Mouse (Mus musculus) gastrocnemius, adult 8-10 months (tissue): ENCODE measurements around the gene Plekha1. TPM values are rescaled to one million over a fixed set of nuclear protein-coding genes. Genes with fewer than 3 reads are reported as not detected.

Source experiments
- DNase-seq, 2 experiments: peaks; one replicate each; pipeline ENCODE4 v3.0.0; 2022; ENCODE audit warnings: low spot score in 2 of 2
- total RNA-seq, 4 experiments: library from RNA; stranded (reverse); gene quantifications; 2 replicates each; pipeline ENCODE4 v1.2.4; 2022

The Plekha1 gene
- total RNA-seq, 4 experiments from 2014 or later: 25.3 to 34.4 (median 28.3) TPM

- DNase-seq: no peak
These were observed 52.7 kb downstream of the Plekha1 start for GRCm38 (mm10) chr7:130918260-130918659.

GRCm38 (mm10) chr7:130922981-130923731, 57.6 kb downstream of the Plekha1 start:
- DNase-seq: no peak

DNA sequence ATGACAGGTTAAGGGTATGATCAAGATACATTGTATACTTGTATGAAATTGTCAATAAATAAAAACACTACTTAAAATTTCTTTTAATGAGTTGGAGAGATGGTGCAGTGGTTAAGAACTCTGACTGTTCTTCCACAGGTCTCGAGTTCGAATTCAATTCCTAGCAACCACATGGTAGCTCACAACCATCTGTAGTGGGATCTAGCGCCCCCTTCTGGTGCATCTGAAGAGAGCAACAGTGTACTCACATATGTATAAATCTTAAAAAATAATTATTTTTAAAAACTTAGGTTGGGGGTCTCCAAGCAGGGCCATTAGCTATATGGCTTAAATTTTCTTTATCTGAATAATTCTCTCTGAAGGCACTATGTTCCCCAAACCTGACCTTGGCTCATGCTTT, 64.8 kb downstream of the Plekha1 start:
- DNase-seq: no peak

GRCm38 (mm10) chr7:130932921-130933320, 67.4 kb downstream of the Plekha1 start:
- DNase-seq: no peak

DNA sequence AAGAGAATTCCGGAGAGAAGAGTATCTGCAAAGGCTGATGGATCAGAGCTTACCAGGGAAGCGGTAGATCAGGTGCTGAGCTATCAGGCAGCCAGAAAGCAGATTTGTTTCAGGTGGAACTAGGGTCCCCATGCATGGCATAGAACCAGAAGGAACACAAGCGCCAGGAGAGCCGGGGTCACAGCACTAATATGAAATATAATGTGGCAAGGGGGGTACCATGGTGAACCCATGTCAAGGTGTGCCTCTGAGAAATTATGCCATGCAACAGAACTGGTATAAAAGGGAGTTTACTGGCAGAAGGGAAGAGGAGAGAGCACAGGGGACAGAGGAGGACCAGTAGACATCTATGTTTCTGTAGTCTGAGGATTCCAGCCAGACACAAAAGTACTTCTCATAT, 69.1 kb downstream of the Plekha1 start:
- no peak for DNase-seq

DNA sequence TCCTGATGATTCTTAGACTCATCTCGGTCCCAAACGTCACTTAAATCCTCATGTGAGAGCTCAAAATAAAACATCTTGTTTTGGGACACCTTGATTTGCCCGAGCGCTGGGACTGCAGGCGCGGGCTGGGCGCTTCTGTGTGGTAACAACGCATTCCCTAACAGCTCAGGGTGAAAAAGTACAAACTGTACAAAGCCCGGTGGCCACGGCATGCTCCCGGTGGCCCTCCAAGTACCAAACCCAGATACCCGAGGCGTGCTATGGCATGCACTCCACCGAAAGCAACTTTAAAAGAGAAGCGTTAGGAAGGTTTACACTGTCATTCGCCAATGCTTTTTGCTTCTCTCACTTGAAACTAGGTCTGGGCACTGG, 69.9 kb downstream of the Plekha1 start:
- DNase-seq: no peak

GRCm38 (mm10) chr7:130935793-130936471, 70.4 kb downstream of the Plekha1 start, which contains the start of gene Htra1:
Gene Htra1 (plus strand): TSS chr7:130936111.
- peak; percentile 76 for DNase-seq

GRCm38 (mm10) chr7:130936472-130936951, 71.0 kb downstream of the Plekha1 start:
- peak; percentile 42 to 58 for DNase-seq

GRCm38 (mm10) chr7:130937266-130937841, 71.8 kb downstream of the Plekha1 start:
- no peak for DNase-seq

- no peak for DNase-seq
These were observed 72.4 kb downstream of the Plekha1 start for GRCm38 (mm10) chr7:130938005-130938404.

GRCm38 (mm10) chr7:130938896-130939295, 73.3 kb downstream of the Plekha1 start:
- no peak for DNase-seq

DNA sequence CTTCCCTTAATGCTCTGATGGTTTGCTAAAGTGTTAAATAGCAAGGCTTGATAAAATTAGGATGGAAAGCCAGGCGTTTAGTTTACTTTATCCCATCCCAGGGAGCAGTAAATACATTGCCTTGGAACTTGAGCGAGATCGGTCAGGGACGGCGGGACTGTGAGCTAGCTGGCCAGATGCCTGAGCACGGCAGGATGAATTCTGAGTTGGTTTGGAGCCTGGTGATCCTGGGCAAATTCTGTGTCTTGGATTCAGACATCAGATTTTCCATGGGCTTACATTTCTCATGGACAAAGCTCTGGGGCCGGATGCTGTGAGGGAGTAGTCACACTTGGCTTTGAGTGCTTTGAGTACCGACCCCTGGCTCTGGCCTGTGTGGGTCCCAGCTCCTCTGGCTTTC, 75.2 kb downstream of the Plekha1 start:
- no peak for DNase-seq

DNA sequence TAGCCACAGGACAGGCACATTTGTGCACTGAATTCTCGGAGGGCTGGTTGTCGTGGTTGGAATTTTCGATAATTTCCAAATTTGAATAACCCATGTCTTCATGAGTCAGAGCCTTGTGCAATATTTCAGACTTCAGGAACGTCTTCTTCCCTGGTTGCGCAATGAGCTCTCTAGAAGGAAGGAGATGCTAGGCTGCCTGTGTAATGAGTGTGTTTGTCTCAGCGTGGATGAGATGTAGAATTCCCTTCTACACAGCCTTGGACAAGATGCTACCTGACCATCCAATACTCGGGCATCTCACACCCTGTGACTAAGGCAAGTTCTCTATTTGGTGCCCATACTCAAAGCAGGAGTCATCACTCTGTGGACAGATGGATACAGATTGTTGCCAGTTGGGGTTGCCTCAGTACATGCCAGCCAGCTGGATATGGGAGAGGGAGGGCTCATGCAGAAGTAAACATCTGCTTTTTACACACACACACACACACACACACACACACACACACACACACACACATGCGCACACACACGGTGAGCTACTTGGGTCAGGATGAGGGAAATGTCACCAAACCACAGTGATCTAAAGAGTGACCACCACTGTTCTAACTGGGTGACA, 77.8 kb downstream of the Plekha1 start:
- DNase-seq: no peak

DNA sequence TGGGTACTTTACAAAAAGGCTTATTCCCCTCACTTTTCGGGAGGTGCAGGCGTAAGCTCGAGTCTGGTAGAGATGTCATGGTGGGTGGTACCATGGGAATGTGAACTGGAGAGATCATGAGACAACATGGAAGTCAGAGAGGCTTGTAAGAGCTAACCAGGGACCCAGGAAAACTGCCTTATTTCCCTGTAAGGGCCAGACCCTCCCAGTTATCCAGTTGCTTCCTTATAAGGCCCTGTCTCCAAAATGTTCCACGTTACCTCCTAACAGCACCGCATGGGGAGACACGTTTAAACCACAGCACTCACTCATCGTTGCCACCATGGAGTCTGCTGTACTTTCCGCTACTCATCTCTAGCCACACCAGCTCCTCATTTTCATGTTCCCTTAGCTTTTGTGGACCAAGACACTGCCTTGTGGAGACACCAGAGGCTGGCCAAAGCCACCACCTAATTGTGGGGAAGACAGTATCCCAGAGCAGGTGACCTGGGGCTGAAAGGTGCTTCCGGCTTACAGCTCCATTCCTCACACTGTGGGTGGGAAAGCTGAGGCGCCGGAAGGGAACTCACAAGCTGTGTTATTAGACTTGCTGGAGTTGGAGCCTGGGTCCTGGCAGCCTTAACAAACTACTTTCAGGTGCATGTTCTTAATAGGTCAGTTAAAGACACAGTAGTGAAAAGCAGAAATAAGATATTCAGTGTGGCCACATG, 79.4 kb downstream of the Plekha1 start:
- no peak for DNase-seq

GRCm38 (mm10) chr7:130945730-130946129, 80.2 kb downstream of the Plekha1 start:
- no peak for DNase-seq

DNA sequence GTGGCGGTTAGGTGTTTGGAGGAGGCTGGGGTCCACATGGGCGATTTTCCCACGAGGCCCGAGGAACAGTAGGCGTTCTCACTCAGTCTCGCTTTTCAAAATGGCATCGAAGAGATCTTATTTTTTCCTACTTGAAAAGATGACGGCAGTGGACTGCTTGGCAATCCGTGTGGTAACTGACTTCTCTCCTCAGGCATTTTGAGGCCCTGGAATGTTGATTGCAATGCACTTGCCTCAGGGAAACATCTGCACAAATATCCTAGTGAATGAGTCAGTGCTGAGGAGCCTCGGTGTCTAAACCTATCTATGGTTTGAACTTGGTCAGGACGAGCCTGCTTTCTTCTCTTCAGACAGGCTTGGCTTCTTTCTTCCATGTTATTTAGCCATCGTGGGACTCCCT, 80.7 kb downstream of the Plekha1 start:
- no peak for DNase-seq

DNA sequence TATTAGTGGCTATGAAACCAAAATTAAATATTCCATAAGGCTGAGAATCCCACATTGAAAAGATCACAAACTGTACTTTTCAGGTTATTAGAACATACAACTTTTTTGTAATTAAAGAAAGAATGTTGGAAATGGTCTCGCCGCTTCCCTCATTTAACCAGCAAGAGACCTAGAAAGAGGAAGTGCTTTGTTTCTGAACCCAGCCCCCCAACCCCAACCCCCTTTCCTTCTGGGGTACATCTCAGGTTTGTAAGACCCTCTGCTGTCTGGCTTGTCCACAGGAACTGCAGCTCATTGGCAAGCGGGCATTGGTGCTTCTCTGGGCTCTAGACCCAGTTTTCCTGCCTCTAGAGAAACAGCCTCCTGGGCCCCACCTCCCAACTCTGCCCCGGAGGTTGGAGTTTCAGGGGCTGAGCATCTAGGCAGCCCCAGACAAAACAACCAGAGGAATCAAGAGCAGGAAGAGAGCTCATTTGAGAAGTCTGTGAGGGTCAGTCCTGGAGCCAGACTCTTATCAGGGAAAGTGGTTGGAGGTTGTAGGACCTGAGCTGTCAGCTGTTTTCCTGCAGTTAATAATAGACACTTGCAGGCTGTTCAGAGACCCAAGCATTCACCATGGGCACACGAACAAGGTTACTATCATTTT, 83.1 kb downstream of the Plekha1 start:
- no peak for DNase-seq

DNA sequence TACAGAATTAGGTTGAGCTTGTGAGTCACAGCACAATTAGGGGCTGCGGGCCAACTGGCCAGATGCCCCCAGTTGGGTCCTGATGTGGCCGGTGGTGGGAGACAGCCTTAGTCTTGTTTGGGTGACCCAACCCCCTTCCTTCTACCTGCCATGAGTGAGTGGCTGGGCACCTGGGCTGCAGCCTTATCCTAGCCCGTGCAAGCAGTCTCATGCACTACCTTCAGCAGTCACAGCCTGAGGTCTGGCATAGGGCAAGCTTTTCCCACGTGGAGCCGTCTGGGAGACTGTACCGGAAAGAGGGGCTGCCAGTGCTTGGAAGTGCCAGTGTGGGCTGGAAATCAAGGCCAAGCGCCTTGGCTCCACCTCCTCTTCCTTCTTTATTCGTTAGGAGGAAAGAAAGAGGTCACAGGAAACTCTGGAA, 83.8 kb downstream of the Plekha1 start:
- DNase-seq: no peak

- no peak for DNase-seq
These were observed 84.9 kb downstream of the Plekha1 start for GRCm38 (mm10) chr7:130950482-130950881.

DNA sequence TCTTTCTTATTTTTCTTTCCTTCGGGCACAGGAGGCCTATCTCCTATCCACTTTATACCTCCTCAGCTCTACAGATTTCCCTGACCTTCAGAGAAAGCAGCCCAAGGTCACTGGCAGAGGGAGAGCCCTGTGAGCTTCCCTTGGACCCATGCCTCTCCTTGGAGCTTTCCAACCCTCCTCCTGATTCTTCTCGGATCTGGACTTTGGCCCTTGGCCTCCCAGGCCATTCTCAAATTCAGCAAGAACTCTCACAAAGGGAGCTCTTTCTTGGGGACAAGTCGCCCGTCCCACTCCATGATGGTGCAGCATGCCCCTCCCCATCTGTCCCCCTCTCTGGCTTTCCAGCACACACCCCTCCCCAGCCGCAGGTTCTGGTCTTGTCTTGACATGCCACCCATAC, 85.4 kb downstream of the Plekha1 start:
- DNase-seq: no peak

DNA sequence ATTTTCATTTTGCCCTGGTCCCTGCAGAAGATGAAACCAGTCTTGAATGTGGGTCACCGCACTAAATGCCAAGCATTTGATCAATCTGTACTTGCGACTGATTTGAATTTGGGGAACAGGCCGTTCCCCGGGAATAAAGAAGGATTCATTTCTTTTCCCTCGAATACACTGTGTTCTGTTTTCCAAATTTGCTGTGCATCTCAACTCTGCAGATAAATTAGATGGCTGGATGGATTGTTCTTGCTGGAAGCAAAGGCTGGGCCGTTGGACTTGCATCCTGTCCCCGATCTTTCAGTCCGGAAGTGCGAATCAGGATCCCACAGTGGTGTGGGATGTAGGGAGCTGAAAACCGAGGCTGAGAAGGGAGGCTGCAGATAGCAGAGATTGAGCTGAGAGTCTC, 87.8 kb downstream of the Plekha1 start:
- DNase-seq: no peak
